Mouse (Mus musculus): ENCODE measurements around the gene Setd1a. TPM values are rescaled to one million over a fixed set of nuclear protein-coding genes. Genes with fewer than 3 reads are reported as not detected.

Setd1a gene
- polyA plus RNA-seq, 1 experiment from 2014 or later, result 10.5 TPM

DNA sequence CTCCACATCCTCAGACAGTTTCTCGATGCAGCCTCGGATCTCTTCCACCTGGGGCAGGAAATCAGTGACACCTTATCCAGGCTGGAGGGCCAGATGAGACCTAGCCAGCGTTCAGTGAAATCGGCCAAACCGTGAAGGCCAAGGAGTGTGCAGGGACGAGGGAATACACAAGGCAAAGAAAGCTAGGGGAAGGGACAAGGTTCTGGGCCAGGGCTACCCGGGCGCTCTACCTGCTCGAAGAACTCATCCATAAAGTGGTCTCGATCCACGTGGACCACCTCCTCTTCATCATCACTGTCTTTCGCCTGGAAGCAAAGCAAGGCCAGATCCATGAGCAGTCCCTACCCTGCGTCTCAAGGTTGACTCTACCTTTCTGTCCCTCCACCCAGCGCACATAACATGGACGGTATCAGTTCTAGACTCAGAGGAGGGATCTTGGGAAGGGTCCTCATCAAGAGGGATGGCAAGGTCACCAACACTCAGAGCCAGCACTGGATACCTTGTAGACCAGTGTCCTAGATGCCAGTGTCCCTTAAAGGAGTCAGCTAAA is 38.7 kb downstream of the Setd1a start:
- Histone ChIP-seq H3K27me3 (replicated peaks; ENCODE audit: insufficient read depth, low read length) (no peaks in the 10 kb centered on the region), H3K4me3 (ENCODE audit: low read depth, low read length) (no peak overlapping the region), H3K36me3 (ENCODE audit: insufficient read depth, low read length) (no peaks in the 10 kb centered on the region), H3K9ac (replicated peaks; ENCODE audit: low read depth) (no peak overlapping the region), H3K27ac (ENCODE audit: low read length) (0 out of 2 replicates have a peak overlapping the region, but pooled peaks have one; percentile 21), H3K4me2 (replicated peaks; ENCODE audit: low read depth, low read length) (no peak overlapping the region), H3K4me1 (ENCODE audit: insufficient read depth, low read depth, low read length) (no peaks in the 10 kb centered on the region), H3K9me3 (ENCODE audit: low read length) (no peaks in the 10 kb centered on the region)
- TF ChIP-seq EP300 (IDR thresholded peaks at IDR 0.05) (no peak), CTCF (IDR thresholded peaks at IDR 0.05) (no peak)
- WGBS, result 81% methylated on average over 15 of the region's 15 CpGs
- no peak for ATAC-seq
- DNase-seq (ENCODE audit: low spot score), result no peak

DNA sequence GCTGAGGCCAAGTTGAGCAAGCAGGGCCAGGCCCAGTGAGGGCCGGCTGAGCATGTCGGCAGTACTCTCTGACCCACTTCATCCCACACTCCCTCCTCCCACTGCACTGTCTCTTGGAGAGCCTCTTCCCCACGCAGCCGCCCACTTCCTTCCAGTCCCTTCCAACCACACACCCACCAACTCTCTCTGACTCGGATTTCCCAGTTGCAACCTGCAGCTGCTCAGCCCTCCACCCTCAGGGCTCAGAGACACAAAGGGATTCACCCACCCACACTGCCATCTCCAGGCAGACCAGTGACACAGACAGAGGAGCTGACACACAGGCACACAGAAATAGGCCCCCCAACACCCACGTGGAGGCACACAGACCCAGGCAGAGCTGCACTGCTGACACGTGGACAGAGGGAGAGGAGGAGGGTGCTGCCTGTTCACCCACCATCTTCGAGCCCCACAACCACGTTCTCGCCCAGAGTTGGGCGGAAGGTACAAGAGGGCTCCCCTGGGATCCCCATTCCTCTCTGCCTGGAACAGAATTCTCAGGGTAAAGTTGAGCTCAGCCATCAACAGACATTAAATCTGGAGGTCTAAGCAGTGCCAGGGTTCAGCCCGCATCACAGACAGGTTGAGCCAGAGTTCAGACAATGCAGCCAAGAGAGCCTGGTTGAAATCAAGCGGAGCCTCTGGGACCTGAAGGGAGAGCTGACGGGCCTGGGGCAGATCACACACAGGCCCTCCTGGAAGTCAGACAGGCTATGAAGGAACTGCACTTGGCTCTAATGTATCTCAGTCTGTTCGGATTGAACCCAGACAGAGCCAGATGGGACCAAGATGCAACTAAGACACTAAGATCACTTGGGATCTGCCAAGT is 39.7 kb downstream of the Setd1a start:
- H3K9me3 ChIP-seq (ENCODE audit: low read length), result no peaks in the 10 kb centered on the region
- peak; percentile 68 for DNase-seq (ENCODE audit: low spot score)
- peak; percentile 86 for ATAC-seq
- no peak for TF ChIP-seq EP300 (IDR thresholded peaks at IDR 0.05)
- peak; percentile 77 for TF ChIP-seq CTCF (IDR thresholded peaks at IDR 0.05)
- no peak overlapping the region for H3K27ac ChIP-seq (ENCODE audit: low read length)
- H3K4me2 ChIP-seq (replicated peaks; ENCODE audit: low read depth, low read length), result no peak overlapping the region
- 54% methylated on average over 14 of the region's 15 CpGs for WGBS
- H3K9ac ChIP-seq (replicated peaks; ENCODE audit: low read depth), result no peak overlapping the region
- H3K4me1 ChIP-seq (ENCODE audit: insufficient read depth, low read depth, low read length), result no peaks in the 10 kb centered on the region
- H3K27me3 ChIP-seq (replicated peaks; ENCODE audit: insufficient read depth, low read length), result no peaks in the 10 kb centered on the region
- H3K36me3 ChIP-seq (ENCODE audit: insufficient read depth, low read length), result no peaks in the 10 kb centered on the region
- no peak overlapping the region for H3K4me3 ChIP-seq (ENCODE audit: low read depth, low read length)

DNA sequence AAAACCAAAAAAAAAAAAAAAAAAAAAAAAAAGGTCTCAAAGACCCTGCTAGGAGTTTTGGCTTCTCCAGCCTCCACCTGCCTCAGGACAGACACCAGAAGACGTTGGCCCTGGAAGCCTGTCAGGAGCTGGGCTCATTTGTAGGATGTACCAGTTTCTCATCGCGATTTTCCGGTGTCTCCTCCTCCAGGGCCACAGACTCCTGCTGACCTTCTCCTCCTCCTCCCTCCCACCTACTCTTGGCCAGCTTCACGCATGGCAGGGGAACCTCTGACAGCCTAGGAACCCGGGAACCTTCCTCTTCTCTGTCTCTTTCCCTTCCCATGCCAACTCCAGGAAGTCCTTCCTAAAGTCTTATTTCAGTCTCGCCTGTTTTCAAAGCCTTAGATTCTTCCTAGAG is 40.6 kb downstream of the Setd1a start:
- TF ChIP-seq EP300 (IDR thresholded peaks at IDR 0.05) (no peak), CTCF (IDR thresholded peaks at IDR 0.05) (no peak)
- no peaks in the 10 kb centered on the region for H3K27me3 ChIP-seq (replicated peaks; ENCODE audit: insufficient read depth, low read length)
- WGBS, result 78% methylated on average over 7 of the region's 7 CpGs
- no peak overlapping the region for H3K9ac ChIP-seq (replicated peaks; ENCODE audit: low read depth)
- H3K4me1 ChIP-seq (ENCODE audit: insufficient read depth, low read depth, low read length), result no peaks in the 10 kb centered on the region
- no peaks in the 10 kb centered on the region for H3K36me3 ChIP-seq (ENCODE audit: insufficient read depth, low read length)
- no peak overlapping the region for H3K27ac ChIP-seq (ENCODE audit: low read length)
- no peak overlapping the region for H3K4me2 ChIP-seq (replicated peaks; ENCODE audit: low read depth, low read length)
- DNase-seq (ENCODE audit: low spot score) (no peak), ATAC-seq (no peak)
- no peaks in the 10 kb centered on the region for H3K9me3 ChIP-seq (ENCODE audit: low read length)
- H3K4me3 ChIP-seq (ENCODE audit: low read depth, low read length), result no peak overlapping the region

DNA sequence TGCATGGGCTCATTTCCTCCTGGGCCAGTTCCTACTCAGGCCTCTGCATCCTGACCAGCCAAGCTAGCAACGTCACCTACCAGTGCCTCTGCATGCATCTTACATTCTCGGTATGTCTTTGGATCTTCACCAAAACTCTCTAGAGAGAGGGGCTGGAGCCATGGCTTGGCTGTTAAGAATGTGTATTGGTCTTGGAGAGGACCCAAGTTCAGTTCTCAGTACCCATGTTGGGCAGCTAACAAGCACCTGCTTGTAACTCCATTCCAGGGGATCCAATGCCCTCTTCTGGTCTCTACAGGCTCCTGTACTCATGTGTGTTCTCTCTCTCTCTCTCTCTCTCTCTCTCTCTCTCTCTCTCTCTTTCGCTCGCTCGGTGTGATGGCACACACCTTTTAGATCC is 41.3 kb downstream of the Setd1a start:
- TF ChIP-seq CTCF (IDR thresholded peaks at IDR 0.05) (no peak), EP300 (IDR thresholded peaks at IDR 0.05) (no peak)
- no peaks in the 10 kb centered on the region for H3K9me3 ChIP-seq (ENCODE audit: low read length)
- no peak overlapping the region for H3K9ac ChIP-seq (replicated peaks; ENCODE audit: low read depth)
- H3K4me3 ChIP-seq (ENCODE audit: low read depth, low read length), result no peak overlapping the region
- no peaks in the 10 kb centered on the region for H3K27me3 ChIP-seq (replicated peaks; ENCODE audit: insufficient read depth, low read length)
- 80% methylated on average over 5 of the region's 5 CpGs for WGBS
- H3K4me1 ChIP-seq (ENCODE audit: insufficient read depth, low read depth, low read length), result no peaks in the 10 kb centered on the region
- no peak overlapping the region for H3K4me2 ChIP-seq (replicated peaks; ENCODE audit: low read depth, low read length)
- DNase-seq (ENCODE audit: low spot score) (no peak), ATAC-seq (no peak)
- no peaks in the 10 kb centered on the region for H3K36me3 ChIP-seq (ENCODE audit: insufficient read depth, low read length)
- no peak overlapping the region for H3K27ac ChIP-seq (ENCODE audit: low read length)

DNA sequence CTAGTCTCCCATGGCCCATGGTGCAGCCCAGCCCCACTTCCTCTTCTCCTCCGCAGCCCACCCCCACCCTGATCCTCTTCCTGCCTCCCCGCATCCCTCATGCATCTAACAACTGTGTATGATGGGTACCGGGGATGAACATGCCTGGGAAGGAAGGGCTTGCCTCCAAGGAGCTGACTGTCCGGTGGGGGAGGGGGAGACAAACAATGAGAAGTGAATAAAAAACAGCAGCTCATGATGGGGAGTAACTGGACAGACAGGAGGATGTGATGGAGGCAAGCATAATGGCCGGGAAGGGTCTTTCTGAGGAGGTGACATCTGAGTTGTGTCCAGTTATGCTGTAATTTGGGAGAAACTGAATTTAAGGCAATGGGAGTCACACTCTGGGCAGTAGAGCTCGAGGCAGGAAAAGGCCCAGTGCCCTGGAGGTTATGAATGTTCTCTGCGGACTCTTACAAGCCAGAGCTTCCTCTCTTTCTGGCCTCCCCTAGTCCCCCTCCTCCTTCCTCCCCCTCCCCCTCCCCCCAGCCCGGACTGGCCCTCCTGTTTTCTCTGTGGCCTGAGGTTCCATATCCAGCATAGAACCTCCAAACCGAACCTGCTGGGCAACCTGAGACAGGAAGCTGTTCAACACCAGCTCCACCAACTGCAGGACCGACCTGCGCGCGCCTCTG is 44.5 kb downstream of the Setd1a start:
- H3K27me3 ChIP-seq (replicated peaks; ENCODE audit: insufficient read depth, low read length), result no peaks in the 10 kb centered on the region
- H3K27ac ChIP-seq (ENCODE audit: low read length), result no peak overlapping the region
- no peaks in the 10 kb centered on the region for H3K4me1 ChIP-seq (ENCODE audit: insufficient read depth, low read depth, low read length)
- WGBS, result 39% methylated on average over 13 of the region's 13 CpGs
- H3K9me3 ChIP-seq (ENCODE audit: low read length), result no peaks in the 10 kb centered on the region
- ATAC-seq, result 0 out of 2 replicates have a peak, but pooled peaks have one; percentile 33
- no peak overlapping the region for H3K4me3 ChIP-seq (ENCODE audit: low read depth, low read length)
- no peak for DNase-seq (ENCODE audit: low spot score)
- TF ChIP-seq EP300 (IDR thresholded peaks at IDR 0.05), result no peak
- no peak for TF ChIP-seq CTCF (IDR thresholded peaks at IDR 0.05)
- no peaks in the 10 kb centered on the region for H3K36me3 ChIP-seq (ENCODE audit: insufficient read depth, low read length)
- no peak overlapping the region for H3K4me2 ChIP-seq (replicated peaks; ENCODE audit: low read depth, low read length)
- H3K9ac ChIP-seq (replicated peaks; ENCODE audit: low read depth), result no peak overlapping the region

DNA sequence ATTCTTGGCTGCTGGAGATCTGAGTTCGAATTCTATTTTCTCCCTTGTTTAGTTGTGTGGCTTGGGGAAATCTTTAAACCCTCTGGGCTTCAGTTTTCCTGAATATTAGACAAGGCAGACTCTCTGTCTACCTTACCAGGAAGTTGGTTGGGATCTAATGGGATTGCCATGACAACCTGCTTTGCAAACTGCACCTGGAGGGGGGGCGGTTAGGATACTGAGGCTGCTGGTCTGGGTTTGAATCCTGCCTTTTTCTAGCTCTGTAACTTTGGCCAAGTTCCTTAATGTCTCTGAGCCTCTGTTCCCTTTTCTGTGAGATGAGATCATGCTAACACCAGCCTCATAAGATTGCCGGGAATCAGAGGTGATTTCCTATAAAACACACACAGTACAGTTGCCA is 46.0 kb downstream of the Setd1a start:
- H3K4me2 ChIP-seq (replicated peaks; ENCODE audit: low read depth, low read length), result no peak overlapping the region
- no peaks in the 10 kb centered on the region for H3K4me1 ChIP-seq (ENCODE audit: insufficient read depth, low read depth, low read length)
- ATAC-seq (no peak), DNase-seq (ENCODE audit: low spot score) (no peak)
- no peak overlapping the region for H3K4me3 ChIP-seq (ENCODE audit: low read depth, low read length)
- no peaks in the 10 kb centered on the region for H3K27me3 ChIP-seq (replicated peaks; ENCODE audit: insufficient read depth, low read length)
- no peaks in the 10 kb centered on the region for H3K36me3 ChIP-seq (ENCODE audit: insufficient read depth, low read length)
- no peak overlapping the region for H3K9ac ChIP-seq (replicated peaks; ENCODE audit: low read depth)
- no peak overlapping the region for H3K27ac ChIP-seq (ENCODE audit: low read length)
- WGBS, result 78% methylated on average over 3 of the region's 3 CpGs
- H3K9me3 ChIP-seq (ENCODE audit: low read length), result no peaks in the 10 kb centered on the region
- TF ChIP-seq EP300 (IDR thresholded peaks at IDR 0.05) (no peak), CTCF (IDR thresholded peaks at IDR 0.05) (no peak)

All from lung, postnatal 0 days (tissue).